ENCODE assay signal across 8 mouse cellular contexts in genomic region chr11:70585457-70585856, GRCm38 (mm10). TPM values are rescaled to one million over a fixed set of nuclear protein-coding genes. Genes with fewer than 3 reads are reported as not detected.
DNase-seq lines count a peak whose midpoint lies in the region; ATAC-seq and TF ChIP-seq lines count a peak whose summit lies in the region.

No protein-coding gene starts in this region.

- no peak overlapping the region for H3K4me3 ChIP-seq in forebrain, embryonic 11.5 days (ENCODE audit: low read depth, low read length)
- H3K4me3 ChIP-seq in hindbrain, embryonic 11.5 days (ENCODE audit: low read depth, low read length), result no peak overlapping the region
- H3K4me3 ChIP-seq in lung, adult 2 months (replicated peaks; ENCODE audit: extremely low read depth, low read depth, low read length), result no peak overlapping the region

- no peaks in the 10 kb centered on the region for H3K27me3 ChIP-seq in forebrain, embryonic 11.5 days (ENCODE audit: control insufficient read depth, insufficient read depth, low read length)
- no peaks in the 10 kb centered on the region for H3K27me3 ChIP-seq in hindbrain, embryonic 11.5 days (ENCODE audit: control insufficient read depth, insufficient read depth, low read length)

- H3K4me1 ChIP-seq in forebrain, embryonic 11.5 days (replicated peaks; ENCODE audit: control insufficient read depth, insufficient read depth, low read length), result peaks cover 5% of the 10 kb centered on the region; the same call in 1 of the 2 replicates
- H3K4me1 ChIP-seq in hindbrain, embryonic 11.5 days (replicated peaks; ENCODE audit: control insufficient read depth, insufficient read depth, low read length), result no peaks in the 10 kb centered on the region; the same call in 1 of the 2 replicates
- peaks cover 28% of the 10 kb centered on the region for H3K4me1 ChIP-seq in lung, adult 2 months (ENCODE audit: control insufficient read depth, insufficient read depth, low read length)

- no peak for ATAC-seq in forebrain, embryonic 11.5 days (replicated peaks; ENCODE audit: low FRiP score)
- no peak for ATAC-seq in hindbrain, embryonic 11.5 days (ENCODE audit: low FRiP score)

- no peak overlapping the region for H3K4me2 ChIP-seq in forebrain, embryonic 11.5 days (ENCODE audit: low read depth, low read length, severe bottlenecking)
- no peak overlapping the region for H3K4me2 ChIP-seq in hindbrain, embryonic 11.5 days (replicated peaks; ENCODE audit: low read depth, low read length)

- peak overlapping the region; percentile 41; the same call in 1 of the 2 replicates for H3K27ac ChIP-seq in forebrain, embryonic 11.5 days (ENCODE audit: low read depth, low read length)
- H3K27ac ChIP-seq in hindbrain, embryonic 11.5 days (ENCODE audit: low read depth, low read length), result peak overlapping the region; percentile 47; the same call in 1 of the 2 replicates

- peak; percentile 83 for DNase-seq in 3134 (ENCODE audit: extremely low read depth, insufficient read length, low spot score)
- peak; percentile 87 for DNase-seq in NIH3T3 (ENCODE audit: low read depth)
- no peak for DNase-seq in forebrain, embryonic 11.5 days (ENCODE audit: low spot score)
- DNase-seq in hindbrain, embryonic 11.5 days (ENCODE audit: low spot score), result peak; percentile 6
- peak; percentile 61 for DNase-seq in lung, adult 2 months
- peak; percentile 40 for DNase-seq in testis, postnatal 14 days (ENCODE audit: low spot score)
- no peak for DNase-seq in thymus, postnatal 0 days (ENCODE audit: low spot score)
- DNase-seq in left cerebral cortex, adult 8-10 months (ENCODE audit: low spot score in 2 of 2), result no peak

- no peak for TF ChIP-seq POLR2A in lung, adult 2 months (IDR thresholded peaks at IDR 0.05; ENCODE audit: borderline replicate concordance, extremely low read depth, low read depth, low read length)

- H3K9me3 ChIP-seq in forebrain, embryonic 11.5 days (ENCODE audit: control insufficient read depth, low read length), result no peaks in the 10 kb centered on the region
- H3K9me3 ChIP-seq in hindbrain, embryonic 11.5 days (ENCODE audit: control insufficient read depth, low read length), result no peaks in the 10 kb centered on the region

- no peak for TF ChIP-seq CTCF in lung, adult 2 months (IDR thresholded peaks at IDR 0.05; ENCODE audit: insufficient read depth, low read length)

- H3K9ac ChIP-seq in forebrain, embryonic 11.5 days (ENCODE audit: low read length), result no peak overlapping the region; the same call in 1 of the 2 replicates
- peak overlapping the region; percentile 4; the same call in 1 of the 2 replicates for H3K9ac ChIP-seq in hindbrain, embryonic 11.5 days (ENCODE audit: low read depth, low read length)

- WGBS in forebrain, embryonic 11.5 days, result 57% methylated on average over 7 of the region's 7 CpGs
- 51% methylated on average over 7 of the region's 7 CpGs for WGBS in hindbrain, embryonic 11.5 days
- WGBS in lung, adult 2 months, result 20% methylated on average over 7 of the region's 7 CpGs

- no peaks in the 10 kb centered on the region for H3K36me3 ChIP-seq in forebrain, embryonic 11.5 days (ENCODE audit: control insufficient read depth, insufficient read depth, low read length)
- H3K36me3 ChIP-seq in hindbrain, embryonic 11.5 days (ENCODE audit: control insufficient read depth, insufficient read depth, low read length), result no peaks in the 10 kb centered on the region

RNA-seq across cellular contexts. Expression of gene Mink1, which starts 22.8 kb away (rescaled TPM):
- 17.7 and 21.1 TPM in 2 replicates for polyA plus RNA-seq in forebrain, embryonic 11.5 days (2014; fragmentation: Nextera tagmentation; extraction: Ambion mirVana)
- 11.9 and 17.6 TPM in 2 replicates for polyA plus RNA-seq in hindbrain, embryonic 11.5 days (2014; fragmentation: Nextera tagmentation; extraction: Ambion mirVana)
- polyA plus RNA-seq in lung, adult 2 months (2012; rRNA removed), result 119 and 120 TPM in 2 replicates
- 6.3 and 6.6 TPM in 2 replicates for polyA plus RNA-seq in thymus, postnatal 0 days (2015; fragmentation: Nextera tagmentation; extraction: Ambion mirVana)
- 100 to 1,000 TPM; 389 to 423 (median 415) TPM for total RNA-seq in left cerebral cortex, adult 8-10 months (2022)

RNA-seq across cellular contexts. Expression of gene 4930544D05Rik, which starts 30.2 kb away (rescaled TPM):
- polyA plus RNA-seq in forebrain, embryonic 11.5 days (2014; fragmentation: Nextera tagmentation; extraction: Ambion mirVana), result not detected in 2 replicates
- not detected in 2 replicates for polyA plus RNA-seq in hindbrain, embryonic 11.5 days (2014; fragmentation: Nextera tagmentation; extraction: Ambion mirVana)
- 0.16 TPM in 1 of 2 replicates, not detected in the other for polyA plus RNA-seq in lung, adult 2 months (2012; rRNA removed)
- polyA plus RNA-seq in thymus, postnatal 0 days (2015; fragmentation: Nextera tagmentation; extraction: Ambion mirVana), result not detected in 2 replicates
- under 1 TPM in 2 of 4 experiments, not detected in 2; 0.51 to 0.59 TPM for total RNA-seq in left cerebral cortex, adult 8-10 months (2022)

RNA-seq across cellular contexts. Expression of gene Chrne, which starts 33.6 kb away (rescaled TPM):
- polyA plus RNA-seq in forebrain, embryonic 11.5 days (2014; fragmentation: Nextera tagmentation; extraction: Ambion mirVana), result not detected in 2 replicates
- polyA plus RNA-seq in hindbrain, embryonic 11.5 days (2014; fragmentation: Nextera tagmentation; extraction: Ambion mirVana), result not detected in 2 replicates
- 0.41 and 0.91 TPM in 2 replicates for polyA plus RNA-seq in lung, adult 2 months (2012; rRNA removed)
- 0.39 and 1.1 TPM in 2 replicates for polyA plus RNA-seq in thymus, postnatal 0 days (2015; fragmentation: Nextera tagmentation; extraction: Ambion mirVana)
- total RNA-seq in left cerebral cortex, adult 8-10 months (2022), result not detected

RNA-seq across cellular contexts. Expression of gene Pld2, which starts 45.6 kb away (rescaled TPM):
- polyA plus RNA-seq in forebrain, embryonic 11.5 days (2014; fragmentation: Nextera tagmentation; extraction: Ambion mirVana), result 3.2 and 3.8 TPM in 2 replicates
- 2.5 and 2.9 TPM in 2 replicates for polyA plus RNA-seq in hindbrain, embryonic 11.5 days (2014; fragmentation: Nextera tagmentation; extraction: Ambion mirVana)
- polyA plus RNA-seq in lung, adult 2 months (2012; rRNA removed), result 32.4 and 47.2 TPM in 2 replicates
- 2.0 and 2.7 TPM in 2 replicates for polyA plus RNA-seq in thymus, postnatal 0 days (2015; fragmentation: Nextera tagmentation; extraction: Ambion mirVana)
- total RNA-seq in left cerebral cortex, adult 8-10 months (2022), result 10 to 100 TPM; 15.7 to 20.4 (median 19.4) TPM

RNA-seq across cellular contexts. Expression of gene Gm40193, which starts 52.7 kb away (rescaled TPM):
- not detected in 2 replicates for polyA plus RNA-seq in forebrain, embryonic 11.5 days (2014; fragmentation: Nextera tagmentation; extraction: Ambion mirVana)
- not detected in 2 replicates for polyA plus RNA-seq in hindbrain, embryonic 11.5 days (2014; fragmentation: Nextera tagmentation; extraction: Ambion mirVana)
- polyA plus RNA-seq in lung, adult 2 months (2012; rRNA removed), result not detected in 2 replicates
- not detected in 2 replicates for polyA plus RNA-seq in thymus, postnatal 0 days (2015; fragmentation: Nextera tagmentation; extraction: Ambion mirVana)
- total RNA-seq in left cerebral cortex, adult 8-10 months (2022), result not detected

Comparison
In these comparisons a context has a peak if more than half of its experiments do, and no peak if none do; other contexts are left out.
1. DNase-seq: peak in 3134 (single experiment), NIH3T3 (single experiment), hindbrain, embryonic 11.5 days (single experiment), lung, adult 2 months (single experiment) and testis, postnatal 14 days (single experiment); none in forebrain, embryonic 11.5 days (single experiment), thymus, postnatal 0 days (single experiment) and left cerebral cortex, adult 8-10 months (0 of 2).